Mouse (Mus musculus) kidney, embryonic 15.5 days (tissue): ENCODE measurements around the gene Atp2a3. TPM values are rescaled to one million over a fixed set of nuclear protein-coding genes. Genes with fewer than 3 reads are reported as not detected.

Source experiments
- ATAC-seq: fragments of 200-750 bp; cut with Nextera tagmentation; replicated peaks from 2 replicates; pipeline ENCODE4 v1.8.0; 2017; ENCODE audit warnings: moderate TSS enrichment; ENCODE audit not compliant: low FRiP score
- H3K27ac ChIP-seq: fragments of 300-500 bp; sonication (generic); 2 replicates; pipeline ENCODE4 v1.5.1; 2015; ENCODE audit warnings: mild to moderate bottlenecking, inconsistent platforms
- H3K27me3 ChIP-seq: fragments of 300-500 bp; sonication (generic); 2 replicates; pipeline ENCODE4 v1.6.1; 2015; ENCODE audit warnings: inconsistent platforms
- H3K36me3 ChIP-seq: fragments of 300-500 bp; sonication (generic); 2 replicates; pipeline ENCODE4 v1.6.1; 2015; ENCODE audit warnings: inconsistent platforms
- H3K4me1 ChIP-seq: fragments of 300-500 bp; sonication (generic); 2 replicates; pipeline ENCODE4 v1.6.1; 2015; ENCODE audit warnings: inconsistent platforms
- H3K4me2 ChIP-seq: fragments of 300-500 bp; sonication (generic); 2 replicates; pipeline ENCODE4 v1.6.1; 2015; ENCODE audit warnings: moderate library complexity, mild to moderate bottlenecking, inconsistent platforms
- H3K4me3 ChIP-seq: fragments of 300-500 bp; sonication (generic); replicated peaks from 2 replicates; pipeline ENCODE4 v1.5.1; 2015; ENCODE audit warnings: mild to moderate bottlenecking, inconsistent platforms
- H3K9ac ChIP-seq: fragments of 300-500 bp; sonication (generic); 2 replicates; pipeline ENCODE4 v1.6.1; 2015; ENCODE audit warnings: mild to moderate bottlenecking, inconsistent platforms
- H3K9me3 ChIP-seq: fragments of 300-500 bp; sonication (generic); replicated peaks from 2 replicates; pipeline ENCODE4 v1.6.1; 2016; ENCODE audit warnings: inconsistent platforms
- WGBS: fragments of 180-500 bp; shearing (Covaris S2); methylation state at CpG from one replicate; pipeline ENCODE4 v1.1.7; 2015; ENCODE audit warnings: mixed read lengths; 5-methylcytosine and 5-hydroxymethylcytosine counted together
- polyA plus RNA-seq: library from polyadenylated mRNA; unstranded; fragments of >200 nt; fragmentation: Nextera tagmentation; extraction: Ambion mirVana; gene quantifications from 2 replicates; pipeline ENCODE4 v1.2.1, GENCODE M21; 2015

Atp2a3 gene
- polyA plus RNA-seq, 1 experiment from 2014 or later: 4.2 TPM

DNA sequence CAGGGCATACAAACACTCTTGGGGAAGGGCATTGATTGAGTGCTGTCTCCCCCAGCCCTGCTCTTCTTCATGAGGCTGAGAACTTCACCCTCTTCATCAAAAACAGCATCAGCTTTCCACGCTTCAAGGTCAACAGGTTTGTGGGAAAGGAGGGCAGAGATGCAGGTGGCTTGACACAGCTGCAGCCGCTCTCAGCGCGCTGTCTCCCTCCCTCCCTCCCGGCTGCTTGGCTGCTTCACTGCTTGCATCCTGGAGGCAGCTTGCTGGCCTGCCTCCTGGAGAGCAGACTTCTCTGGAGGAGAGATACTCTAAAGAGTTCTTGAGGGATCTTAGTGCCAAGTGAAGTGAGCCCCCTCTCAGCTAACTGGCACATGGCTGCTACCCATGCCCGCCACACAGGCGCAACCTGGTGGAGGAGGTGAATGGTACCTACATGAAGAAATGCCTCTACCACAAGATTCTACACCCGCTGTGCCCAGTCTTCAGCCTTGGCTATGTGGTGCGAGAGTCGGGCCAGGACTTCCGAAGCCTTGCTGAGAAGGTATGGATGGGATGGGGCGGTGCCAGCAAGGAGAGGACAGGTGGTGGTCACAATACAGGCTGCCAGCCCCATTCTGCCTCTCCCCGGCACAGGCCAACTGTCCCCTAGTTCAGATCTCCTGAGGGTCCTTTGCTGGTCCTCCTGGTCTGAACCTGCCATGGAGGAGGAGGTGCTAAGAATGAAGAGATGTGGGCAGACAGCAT is 48.7 kb downstream of the Atp2a3 start:
- Histone ChIP-seq H3K27me3 (peaks cover 16% of the 10 kb centered on the region), H3K4me1 (no peaks in the 10 kb centered on the region), H3K36me3 (no peaks in the 10 kb centered on the region), H3K4me3 (no peak overlapping the region), H3K9me3 (no peaks in the 10 kb centered on the region), H3K9ac (no peak overlapping the region), H3K27ac (no peak overlapping the region), H3K4me2 (no peak overlapping the region)
- 60% methylated on average over 13 of the region's 13 CpGs for WGBS
- no peak for ATAC-seq

- Histone ChIP-seq H3K9ac (no peak overlapping the region), H3K4me3 (no peak overlapping the region), H3K27me3 (peaks cover 27% of the 10 kb centered on the region), H3K9me3 (no peaks in the 10 kb centered on the region), H3K4me2 (no peak overlapping the region), H3K36me3 (no peaks in the 10 kb centered on the region), H3K27ac (no peak overlapping the region), H3K4me1 (peaks cover 12% of the 10 kb centered on the region; the same call in 1 of the 2 replicates)
- WGBS: 71% methylated on average over 5 of the region's 5 CpGs
- ATAC-seq: no peak
These were observed 53.0 kb downstream of the Atp2a3 start for GRCm38 (mm10) chr11:73013981-73014380.

GRCm38 (mm10) chr11:73014831-73015344 is 53.9 kb downstream of the Atp2a3 start:
- Histone ChIP-seq H3K4me2 (no peak overlapping the region), H3K9me3 (no peaks in the 10 kb centered on the region), H3K4me3 (no peak overlapping the region), H3K9ac (no peak overlapping the region), H3K27me3 (peaks cover 31% of the 10 kb centered on the region), H3K36me3 (no peaks in the 10 kb centered on the region), H3K27ac (no peak overlapping the region), H3K4me1 (peaks cover 21% of the 10 kb centered on the region)
- WGBS: 73% methylated on average over 4 of the region's 4 CpGs
- ATAC-seq: no peak

DNA sequence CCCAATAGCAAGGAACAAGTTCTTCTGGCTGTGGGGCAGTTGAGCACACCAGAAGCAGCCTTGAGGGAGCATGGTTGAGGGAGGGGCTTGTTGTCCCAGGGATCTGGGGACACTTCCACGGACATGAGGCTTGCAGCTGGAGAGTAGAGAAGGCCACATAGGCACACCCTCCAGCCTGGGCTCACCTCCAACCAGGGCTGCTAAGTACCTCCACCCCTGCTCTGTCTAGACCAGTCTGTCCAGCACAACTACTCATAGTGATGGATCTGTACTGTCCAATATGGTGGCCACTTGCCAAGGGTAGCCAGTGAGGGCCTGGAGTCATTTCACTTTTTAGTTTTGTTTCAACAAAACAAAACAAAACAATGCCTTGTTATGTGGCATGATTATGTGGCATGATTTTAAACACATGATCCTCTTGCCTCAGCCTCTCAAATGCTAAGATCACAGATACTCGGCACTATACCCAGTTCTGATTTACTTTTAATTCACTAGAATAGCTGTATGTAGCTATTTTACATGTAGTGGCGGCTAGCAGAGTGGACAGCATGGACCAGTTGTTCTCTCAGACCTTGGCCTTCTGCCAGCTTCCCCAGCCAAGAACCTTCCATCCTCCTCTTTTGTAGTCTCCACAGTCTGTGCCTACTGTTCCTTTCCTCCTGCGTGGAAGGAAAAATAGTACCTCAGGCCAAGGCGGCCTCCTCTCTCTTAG is 54.6 kb downstream of the Atp2a3 start:
- WGBS: 66% methylated on average over 5 of the region's 5 CpGs
- no peak for ATAC-seq
- no peak overlapping the region for H3K27ac ChIP-seq

GRCm38 (mm10) chr11:73016103-73016420 is 55.1 kb downstream of the Atp2a3 start:
- Histone ChIP-seq H3K9ac (no peak overlapping the region), H3K27ac (no peak overlapping the region), H3K4me2 (no peak overlapping the region), H3K4me3 (no peak overlapping the region), H3K9me3 (no peaks in the 10 kb centered on the region), H3K36me3 (no peaks in the 10 kb centered on the region), H3K4me1 (peaks cover 23% of the 10 kb centered on the region), H3K27me3 (peaks cover 41% of the 10 kb centered on the region)
- 74% methylated on average over 6 of the region's 6 CpGs for WGBS
- no peak for ATAC-seq

More for the DNA sequence above, 54.6 kb downstream of the Atp2a3 start:
- Histone ChIP-seq H3K4me1 (peaks cover 23% of the 10 kb centered on the region), H3K9me3 (no peaks in the 10 kb centered on the region), H3K27me3 (peaks cover 35% of the 10 kb centered on the region), H3K4me3 (no peak overlapping the region), H3K4me2 (no peak overlapping the region), H3K36me3 (no peaks in the 10 kb centered on the region), H3K9ac (no peak overlapping the region)

- Histone ChIP-seq H3K27ac (no peak within 1 kb of the TSS), H3K4me2 (peak within 1 kb of the TSS; percentile 99), H3K9ac (peak within 1 kb of the TSS; percentile 51), H3K27me3 (peaks cover 48% of the 10 kb centered on the region), H3K4me3 (peak within 1 kb of the TSS; percentile 70), H3K9me3 (no peaks in the 10 kb centered on the region), H3K36me3 (no peaks in the 10 kb centered on the region), H3K4me1 (peaks cover 23% of the 10 kb centered on the region)
- 2% methylated on average over 57 of the region's 57 CpGs for WGBS
- peak; percentile 96 for ATAC-seq
These were observed 57.6 kb downstream of the Atp2a3 start, which contains the start of gene Camkk1 for GRCm38 (mm10) chr11:73018471-73019146. Gene Camkk1 (plus strand): TSS chr11:73019008.

GRCm38 (mm10) chr11:73019147-73019795 is 58.3 kb downstream of the Atp2a3 start:
- H3K4me3 ChIP-seq: peak overlapping the region; percentile 70
- no peak overlapping the region for H3K27ac ChIP-seq
- no peaks in the 10 kb centered on the region for H3K9me3 ChIP-seq
- peak overlapping the region; percentile 99 for H3K4me2 ChIP-seq
- WGBS: 1% methylated on average over 46 of the region's 46 CpGs
- peak; percentile 41 for ATAC-seq
- H3K36me3 ChIP-seq: no peaks in the 10 kb centered on the region
- peak overlapping the region; percentile 51 for H3K9ac ChIP-seq
- peaks cover 30% of the 10 kb centered on the region for H3K4me1 ChIP-seq
- peaks cover 48% of the 10 kb centered on the region for H3K27me3 ChIP-seq

- no peaks in the 10 kb centered on the region for H3K36me3 ChIP-seq
- H3K27ac ChIP-seq: no peak overlapping the region
- 60% methylated on average over 7 of the region's 7 CpGs for WGBS
- peaks cover 48% of the 10 kb centered on the region for H3K27me3 ChIP-seq
- no peak overlapping the region for H3K4me3 ChIP-seq
- H3K4me2 ChIP-seq: no peak overlapping the region
- no peak overlapping the region for H3K9ac ChIP-seq
- H3K9me3 ChIP-seq: no peaks in the 10 kb centered on the region
- peaks cover 39% of the 10 kb centered on the region for H3K4me1 ChIP-seq
- no peak for ATAC-seq
These were observed 60.2 kb downstream of the Atp2a3 start for GRCm38 (mm10) chr11:73020953-73021800.

GRCm38 (mm10) chr11:73023099-73023498 is 62.1 kb downstream of the Atp2a3 start:
- 50% methylated on average over 9 of the region's 9 CpGs for WGBS
- Histone ChIP-seq H3K27ac (no peak overlapping the region), H3K4me2 (no peak overlapping the region), H3K4me3 (no peak overlapping the region), H3K4me1 (peaks cover 37% of the 10 kb centered on the region), H3K27me3 (peaks cover 32% of the 10 kb centered on the region), H3K36me3 (no peaks in the 10 kb centered on the region), H3K9me3 (no peaks in the 10 kb centered on the region), H3K9ac (no peak overlapping the region)
- ATAC-seq: no peak

GRCm38 (mm10) chr11:73023827-73024226 is 62.9 kb downstream of the Atp2a3 start:
- Histone ChIP-seq H3K9ac (no peak overlapping the region), H3K4me2 (no peak overlapping the region), H3K27ac (peak overlapping the region; percentile 55; the same call in 1 of the 2 replicates), H3K36me3 (no peaks in the 10 kb centered on the region), H3K4me1 (peaks cover 31% of the 10 kb centered on the region), H3K9me3 (no peaks in the 10 kb centered on the region), H3K27me3 (peaks cover 29% of the 10 kb centered on the region), H3K4me3 (no peak overlapping the region)
- WGBS: 72% methylated on average over 4 of the region's 4 CpGs
- no peak for ATAC-seq
